Mouse (Mus musculus) c-Kit-negative CD71-positive TER-119-positive erythroid progenitor cells, embryonic 14.5 days (primary cell): ENCODE measurements around the gene Ctnnd2.

Source experiments
- DNase-seq: peaks from one replicate; pipeline ENCODE4 v3.0.0-alpha.2; 2013; ENCODE audit warnings: low read depth, low spot score

Ctnnd2 gene

DNA sequence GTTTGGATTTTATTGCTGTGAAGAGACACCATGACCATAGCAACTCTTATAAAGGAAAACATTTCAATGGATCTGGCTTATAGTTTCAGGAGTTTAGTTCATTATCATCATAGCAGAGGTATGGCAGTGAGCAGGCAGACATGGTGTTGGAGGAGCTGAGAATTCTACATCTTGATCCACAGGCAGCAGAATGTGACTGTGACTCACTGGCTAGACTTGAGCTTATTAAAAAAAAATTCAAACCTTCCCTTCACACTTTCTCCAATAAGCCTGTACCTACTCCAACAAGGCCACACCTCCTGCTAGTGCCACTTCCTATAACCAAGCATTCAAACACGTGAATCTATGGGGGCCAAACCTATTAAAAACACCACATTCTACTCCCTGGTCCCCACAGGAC lies 703.1 kb downstream of the Ctnnd2 start:
- DNase-seq = no peak

DNA sequence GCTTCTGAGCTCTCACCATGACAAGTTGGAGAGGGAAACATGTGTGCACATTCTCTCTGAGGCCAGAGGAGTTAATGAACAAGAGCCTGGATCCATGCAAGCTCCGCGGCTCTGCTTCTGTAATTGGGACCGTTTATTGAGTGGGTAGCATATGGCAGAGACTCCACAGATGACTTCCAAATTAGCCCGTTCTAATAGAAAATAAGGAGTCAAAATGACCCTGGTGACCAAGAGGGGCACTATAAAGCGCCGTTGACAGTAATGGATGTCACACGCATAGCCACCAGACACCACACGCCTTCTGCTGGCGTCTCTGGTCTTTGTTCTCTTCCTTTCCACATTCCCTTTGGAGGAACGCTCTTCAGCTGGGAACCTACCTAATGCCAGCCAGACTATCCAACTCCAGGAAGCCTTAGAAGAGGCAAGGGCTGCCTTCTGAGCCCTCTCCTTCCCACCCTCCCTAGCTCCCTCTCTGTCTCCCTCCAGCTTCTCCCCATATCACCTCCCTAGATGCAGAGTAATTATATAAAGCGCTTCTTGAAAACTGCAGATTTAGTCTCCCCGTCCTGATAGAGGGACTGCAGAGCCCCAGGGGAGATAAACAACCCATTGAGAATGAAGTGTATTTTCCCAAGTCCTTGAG lies 712.4 kb downstream of the Ctnnd2 start:
- DNase-seq = no peak

DNA sequence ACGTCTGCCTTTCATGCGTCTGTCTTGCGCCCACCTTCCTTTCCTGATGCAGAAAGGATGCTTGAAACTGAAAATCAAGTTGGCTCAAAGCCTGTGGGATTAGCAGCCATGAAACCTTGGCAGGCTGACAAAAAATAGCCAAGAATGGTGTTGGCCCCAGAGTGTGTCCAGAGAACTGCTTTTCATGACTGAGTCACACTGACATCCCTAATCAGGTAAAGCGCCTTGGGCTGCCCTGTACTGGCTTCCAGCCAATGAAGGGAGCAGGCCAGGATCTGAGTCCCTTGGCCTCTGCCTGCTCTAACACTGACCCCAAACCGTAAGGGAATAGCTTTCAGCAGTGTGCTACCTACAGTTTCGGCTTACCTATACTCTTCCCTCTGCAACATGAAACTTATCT lies 713.0 kb downstream of the Ctnnd2 start:
- no peak for DNase-seq

DNA sequence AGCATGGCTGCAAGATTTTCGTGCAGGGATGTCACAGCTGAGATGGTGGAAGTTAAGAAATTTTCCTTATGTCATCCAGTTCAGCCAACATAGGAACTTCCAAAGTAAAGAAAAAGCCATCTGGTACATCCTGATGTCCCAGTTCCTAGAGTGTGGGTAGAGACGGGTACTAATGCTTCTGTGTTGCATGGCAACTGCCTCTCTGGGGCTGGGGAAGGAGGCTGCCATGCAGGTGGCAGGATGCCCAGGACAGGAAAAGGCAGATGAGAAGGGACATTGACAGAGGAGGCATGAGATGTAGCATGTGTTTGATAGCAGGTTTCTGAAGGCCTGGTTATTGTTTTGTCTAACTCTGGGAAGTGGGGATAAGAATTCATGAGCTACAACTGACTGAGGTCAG lies 715.2 kb downstream of the Ctnnd2 start:
- DNase-seq = no peak

DNA sequence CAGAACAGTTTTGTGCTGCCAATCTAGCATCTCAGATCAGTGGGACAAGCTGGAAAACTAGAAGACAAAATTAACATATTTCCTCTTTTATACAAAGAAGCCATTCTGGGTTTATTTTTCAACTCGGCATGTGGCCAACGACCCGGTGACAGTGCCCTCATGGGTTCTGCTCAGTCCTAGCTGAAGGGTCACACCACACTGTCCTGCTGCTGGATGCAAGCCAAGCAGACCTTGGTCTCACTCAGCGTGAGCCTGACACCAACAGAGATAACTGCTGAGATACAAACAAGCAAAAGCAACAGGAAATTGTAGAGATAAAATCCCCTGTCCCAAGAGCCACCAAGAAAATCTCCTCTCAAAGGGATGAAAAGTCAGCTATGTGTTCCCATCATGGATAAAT lies 719.6 kb downstream of the Ctnnd2 start:
- no peak for DNase-seq

DNA sequence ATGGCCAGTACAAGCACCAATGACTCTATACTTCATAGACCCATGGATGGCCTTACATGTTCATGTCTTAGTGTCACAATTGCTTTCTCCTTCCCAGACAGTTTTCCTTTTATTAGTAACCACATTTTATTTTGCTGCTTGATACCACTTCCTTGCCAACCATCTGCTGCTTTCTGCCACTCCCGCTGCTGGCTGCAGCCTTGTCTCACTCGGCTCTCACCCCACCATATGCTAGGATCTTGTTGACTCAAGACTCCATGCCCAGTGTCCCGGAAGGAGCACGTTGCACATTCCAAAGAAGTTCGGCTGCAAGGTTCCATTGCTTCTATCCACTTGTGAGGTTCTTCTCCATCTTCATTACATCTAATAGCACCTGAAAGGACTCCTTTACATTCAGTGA lies 722.7 kb downstream of the Ctnnd2 start:
- DNase-seq = no peak

DNA sequence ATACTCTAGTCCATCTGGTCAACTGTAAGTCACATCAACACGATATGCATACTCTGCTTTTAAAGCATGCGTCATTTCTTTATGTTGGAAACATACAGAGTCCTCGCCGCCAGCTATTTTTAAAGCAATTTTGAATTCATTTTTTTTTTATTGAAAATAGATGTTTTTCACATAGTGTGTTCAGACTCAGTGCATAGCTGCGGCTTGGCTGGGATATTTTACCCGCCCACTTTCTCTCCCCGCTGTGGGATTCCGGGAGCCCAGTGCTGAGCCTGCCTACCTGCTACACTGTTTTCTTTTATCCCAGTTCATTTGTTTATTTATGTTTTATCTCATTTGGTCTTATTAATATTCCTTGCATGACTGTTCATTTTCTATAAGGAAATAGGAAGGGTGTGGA lies 724.9 kb downstream of the Ctnnd2 start:
- DNase-seq = no peak

DNA sequence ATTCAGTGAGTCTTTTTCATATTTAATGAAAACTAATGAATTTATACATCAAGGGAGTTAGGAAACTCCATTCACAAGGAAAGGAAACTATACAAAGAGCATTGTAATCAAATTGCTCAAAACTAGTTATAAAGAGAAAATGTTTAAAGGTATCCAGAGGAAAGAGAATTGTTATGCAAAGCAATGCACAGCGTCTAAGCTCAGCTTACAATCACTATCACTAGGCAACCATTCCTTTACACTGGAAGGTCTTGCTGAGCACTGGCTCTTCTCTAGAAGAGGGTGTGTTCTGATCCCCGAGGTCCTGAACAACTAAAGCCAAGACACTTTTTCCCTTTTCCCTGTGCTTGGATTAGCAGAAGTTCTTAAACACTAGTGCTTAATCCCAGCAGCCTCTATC lies 735.6 kb downstream of the Ctnnd2 start:
- DNase-seq = no peak

DNA sequence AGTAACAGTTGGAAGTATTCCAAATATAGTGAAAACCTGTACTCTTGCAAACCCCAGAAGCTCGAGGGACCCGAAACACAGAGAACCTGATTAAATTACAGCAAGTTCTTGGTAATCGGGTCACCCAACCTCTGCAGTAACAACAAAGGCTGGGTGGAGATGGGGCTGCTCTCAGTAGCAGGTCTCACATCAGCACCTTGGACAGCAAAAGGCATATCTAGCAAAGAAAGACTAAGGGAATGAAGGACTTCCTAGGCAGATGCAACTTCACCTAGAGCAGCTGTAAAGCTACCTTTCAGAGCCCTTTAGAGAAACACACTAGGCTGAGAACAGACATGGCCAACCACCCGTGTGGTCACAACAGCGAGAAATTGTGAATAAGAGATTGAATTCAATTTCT lies 741.0 kb downstream of the Ctnnd2 start:
- no peak for DNase-seq

DNA sequence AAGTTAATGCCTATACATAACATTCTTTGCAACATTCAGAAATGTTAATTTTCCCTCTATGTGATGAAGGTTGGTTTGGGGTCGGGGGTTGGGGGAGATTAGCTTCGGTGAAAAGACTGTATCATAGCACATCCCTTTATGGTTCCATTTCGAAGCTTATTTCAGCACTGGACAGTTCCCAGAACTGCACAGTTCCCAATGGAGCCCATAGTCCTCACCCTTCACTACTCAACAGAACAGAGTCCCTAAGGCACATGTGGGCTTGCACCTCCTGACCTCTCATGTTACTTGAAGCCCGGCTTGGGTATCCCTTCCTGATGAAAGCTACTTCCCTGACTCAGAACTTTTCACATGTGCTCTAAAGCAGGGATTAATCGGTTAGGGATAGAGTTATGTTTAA lies 753.4 kb downstream of the Ctnnd2 start:
- no peak for DNase-seq

DNA sequence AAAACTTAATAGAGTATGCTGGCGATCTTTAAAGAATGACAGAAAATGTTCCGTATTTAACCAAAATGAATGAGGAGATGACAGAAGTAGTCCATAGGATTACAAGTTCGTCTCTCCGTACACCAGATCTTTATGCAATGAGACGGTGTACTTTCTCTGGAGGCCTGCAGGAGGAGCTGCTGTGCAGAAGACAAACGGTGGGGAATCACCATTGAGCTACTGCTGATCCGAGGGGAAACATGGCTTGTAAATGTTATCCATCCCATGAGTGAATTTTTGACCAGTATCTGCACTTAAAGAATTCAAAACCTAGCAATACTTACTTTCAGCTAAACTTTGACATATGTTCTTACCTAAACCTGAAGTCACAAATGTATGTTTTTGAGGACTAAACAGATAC lies 755.2 kb downstream of the Ctnnd2 start:
- no peak for DNase-seq

DNA sequence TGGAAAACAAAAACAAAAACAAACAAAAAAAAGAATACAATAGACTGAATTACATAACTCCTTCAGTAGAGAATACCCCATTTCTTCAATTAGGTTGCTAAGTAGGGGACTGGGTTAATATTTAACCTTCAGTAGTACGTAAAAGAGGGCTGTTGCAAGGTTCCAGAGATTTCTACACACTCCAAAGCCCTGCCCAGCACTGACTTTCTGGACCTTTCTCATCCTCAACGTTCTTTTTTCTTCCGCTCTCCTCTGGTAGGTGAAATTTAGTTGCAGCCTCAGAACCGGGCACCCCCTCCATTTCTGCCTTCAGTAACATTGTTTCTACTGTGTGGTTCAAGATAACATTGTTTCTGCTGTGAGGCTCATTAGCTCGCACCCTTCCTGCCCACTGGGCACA lies 759.5 kb downstream of the Ctnnd2 start:
- DNase-seq = no peak

DNA sequence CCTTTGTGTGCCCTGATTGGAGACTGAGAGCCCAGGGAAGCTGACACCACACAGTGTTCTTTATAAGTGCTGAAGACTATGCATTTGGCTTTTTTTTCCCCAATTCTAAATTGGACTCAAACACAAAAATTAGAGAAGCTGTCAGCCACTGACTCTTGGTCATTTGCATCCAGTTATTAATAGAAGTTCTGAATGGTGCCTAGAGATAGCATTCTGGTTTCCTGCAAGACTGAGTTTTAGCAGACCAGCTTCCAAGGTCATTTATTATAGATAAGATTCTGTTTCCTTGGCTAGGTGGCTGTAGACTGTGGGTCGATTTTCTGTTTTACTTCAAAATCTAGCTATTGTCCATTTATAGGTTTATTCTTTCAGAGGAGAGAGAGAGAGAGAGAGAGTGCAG lies 773.5 kb downstream of the Ctnnd2 start:
- no peak for DNase-seq

DNA sequence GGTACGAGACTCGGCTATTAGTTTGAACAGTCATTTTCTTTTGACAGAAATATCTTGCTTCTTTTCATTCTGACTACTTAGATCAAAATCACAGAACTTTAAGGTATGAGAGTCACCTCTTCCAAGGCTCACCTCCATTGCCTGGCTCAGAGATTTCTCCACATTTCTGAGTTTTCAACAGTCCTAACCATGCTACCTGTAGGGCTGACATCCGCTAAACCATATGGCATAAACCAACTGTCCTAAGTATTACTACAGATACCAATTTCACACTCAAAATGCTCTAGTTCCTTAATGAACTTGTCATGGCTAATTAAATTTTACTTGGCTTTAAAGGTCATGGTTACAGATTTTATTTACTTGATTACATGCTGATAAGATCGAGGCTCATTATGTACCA lies 786.1 kb downstream of the Ctnnd2 start:
- DNase-seq = no peak

DNA sequence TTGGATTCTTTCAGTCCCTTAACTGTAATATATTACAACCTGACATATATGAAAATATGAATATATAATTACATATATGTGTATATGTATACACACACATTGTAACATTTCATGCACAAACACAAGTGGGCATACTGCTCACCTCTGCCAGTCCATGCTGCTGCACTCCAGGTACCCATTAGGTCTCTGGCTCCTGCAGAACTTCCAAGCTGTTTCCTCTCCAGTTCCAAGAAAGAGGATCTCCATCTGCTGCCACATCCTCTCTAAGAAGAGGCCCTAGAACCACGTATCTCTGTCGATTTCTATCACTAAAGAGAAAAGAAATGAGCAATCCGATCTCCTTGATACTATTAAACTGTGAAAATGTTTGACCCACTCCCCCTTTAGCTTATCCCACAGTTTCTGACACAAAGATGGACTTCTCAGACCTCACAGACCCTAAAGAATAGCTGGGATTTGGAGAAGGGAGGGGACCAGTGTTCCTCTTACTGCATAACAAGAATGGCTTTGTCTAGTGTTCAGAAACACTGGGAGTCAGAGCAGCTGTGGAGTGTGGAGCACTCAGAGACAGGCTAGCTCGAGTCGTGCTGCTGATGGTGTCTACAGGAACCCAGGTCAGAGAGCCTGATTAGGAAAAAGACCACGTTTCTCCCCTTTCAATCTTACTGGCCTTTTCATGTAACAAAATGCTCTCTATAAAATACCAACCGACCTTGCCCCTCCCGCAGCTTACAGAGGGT lies 790.2 kb downstream of the Ctnnd2 start:
- DNase-seq = no peak

DNA sequence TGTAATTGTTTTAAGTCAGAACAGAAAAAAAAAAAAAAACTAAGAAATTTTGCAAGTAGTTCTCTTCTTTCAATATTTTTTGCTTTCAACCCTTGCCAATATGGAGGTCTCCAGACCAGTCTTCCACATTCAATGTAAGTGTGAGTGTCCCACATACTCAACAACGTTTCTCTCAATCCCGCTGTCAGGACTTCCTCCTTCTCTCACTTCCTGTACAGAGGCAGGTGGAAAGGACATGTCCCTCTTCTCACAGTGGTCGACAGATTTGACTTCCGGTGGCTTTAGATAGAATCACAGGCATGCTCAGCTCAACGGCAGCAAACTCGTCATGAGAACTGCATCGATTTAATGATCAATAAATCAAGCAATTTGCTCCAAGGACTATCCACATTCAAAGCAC lies 791.7 kb downstream of the Ctnnd2 start:
- no peak for DNase-seq

DNA sequence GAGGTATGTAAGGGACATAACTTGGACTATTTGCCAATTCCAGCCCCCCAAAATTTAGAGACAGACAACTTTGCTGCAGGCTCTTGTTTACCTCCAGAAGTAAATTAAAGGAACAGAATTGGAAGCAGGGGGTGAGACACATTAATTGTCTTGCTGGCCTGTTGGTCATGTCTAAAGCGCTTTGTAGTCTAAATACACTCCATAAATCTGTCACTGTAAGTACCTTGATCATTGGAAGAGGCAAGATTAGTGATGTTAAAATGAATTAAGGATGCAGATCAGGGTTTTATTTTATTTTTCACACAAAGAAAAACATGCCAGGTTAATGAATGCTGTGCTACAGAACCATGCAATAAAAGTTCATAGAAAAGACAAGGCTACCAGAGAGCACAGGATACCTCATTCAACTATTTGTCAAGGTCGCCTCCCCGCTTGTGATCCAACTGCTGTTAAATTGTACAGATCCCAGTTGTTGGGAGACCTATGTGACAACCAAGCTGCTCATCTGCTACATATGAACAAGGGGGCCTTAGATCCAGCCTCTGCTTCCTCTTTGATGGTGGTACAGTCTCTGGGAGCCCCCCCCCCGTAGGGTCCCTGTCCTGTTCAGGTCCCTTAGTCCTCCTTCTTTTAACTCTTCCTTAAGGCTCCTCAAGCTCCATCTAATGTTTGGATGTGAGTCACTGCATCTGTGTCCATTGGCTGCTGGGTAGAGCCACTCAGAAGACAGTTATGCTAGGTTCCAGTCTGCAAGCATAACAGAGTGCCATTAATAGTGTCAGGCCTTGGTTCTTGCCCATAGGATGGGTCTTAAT lies 792.7 kb downstream of the Ctnnd2 start:
- DNase-seq = no peak

DNA sequence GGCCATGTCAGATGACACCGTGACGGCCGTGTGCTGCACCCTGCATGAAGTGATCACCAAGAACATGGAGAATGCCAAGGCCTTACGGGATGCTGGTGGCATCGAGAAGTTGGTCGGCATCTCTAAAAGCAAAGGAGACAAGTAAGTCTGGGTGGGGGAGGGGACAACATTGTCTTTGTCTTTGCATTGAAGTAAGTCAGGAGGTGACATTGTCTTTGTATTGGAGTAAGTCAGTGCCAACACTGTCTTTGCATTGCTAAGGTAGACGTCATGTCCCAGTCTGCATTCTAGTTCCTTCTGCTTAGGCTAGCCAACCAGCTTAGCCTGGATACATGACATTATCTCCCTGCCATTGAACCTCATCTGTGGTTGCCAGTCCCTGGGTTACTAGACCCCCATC lies 794.4 kb downstream of the Ctnnd2 start:
- no peak for DNase-seq

DNA sequence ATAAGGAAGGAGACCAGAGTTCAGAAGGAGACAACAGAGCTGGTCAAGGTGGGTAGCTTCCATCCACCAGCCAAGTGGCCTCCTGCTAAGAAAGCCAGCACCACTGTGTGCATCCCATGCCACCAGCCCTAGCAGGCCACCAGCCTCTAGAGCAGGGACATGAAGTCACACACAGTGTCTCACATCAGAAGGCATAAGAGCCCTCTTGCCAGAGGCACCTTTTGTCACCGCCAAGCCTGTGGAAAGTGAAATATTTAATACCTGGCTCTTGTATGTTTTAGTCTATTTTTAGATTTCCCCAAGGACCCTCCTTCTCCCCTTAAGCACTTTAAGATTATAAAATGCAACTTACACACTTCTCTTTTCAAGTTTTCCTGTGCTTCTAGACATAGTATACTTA lies 802.0 kb downstream of the Ctnnd2 start:
- no peak for DNase-seq

DNA sequence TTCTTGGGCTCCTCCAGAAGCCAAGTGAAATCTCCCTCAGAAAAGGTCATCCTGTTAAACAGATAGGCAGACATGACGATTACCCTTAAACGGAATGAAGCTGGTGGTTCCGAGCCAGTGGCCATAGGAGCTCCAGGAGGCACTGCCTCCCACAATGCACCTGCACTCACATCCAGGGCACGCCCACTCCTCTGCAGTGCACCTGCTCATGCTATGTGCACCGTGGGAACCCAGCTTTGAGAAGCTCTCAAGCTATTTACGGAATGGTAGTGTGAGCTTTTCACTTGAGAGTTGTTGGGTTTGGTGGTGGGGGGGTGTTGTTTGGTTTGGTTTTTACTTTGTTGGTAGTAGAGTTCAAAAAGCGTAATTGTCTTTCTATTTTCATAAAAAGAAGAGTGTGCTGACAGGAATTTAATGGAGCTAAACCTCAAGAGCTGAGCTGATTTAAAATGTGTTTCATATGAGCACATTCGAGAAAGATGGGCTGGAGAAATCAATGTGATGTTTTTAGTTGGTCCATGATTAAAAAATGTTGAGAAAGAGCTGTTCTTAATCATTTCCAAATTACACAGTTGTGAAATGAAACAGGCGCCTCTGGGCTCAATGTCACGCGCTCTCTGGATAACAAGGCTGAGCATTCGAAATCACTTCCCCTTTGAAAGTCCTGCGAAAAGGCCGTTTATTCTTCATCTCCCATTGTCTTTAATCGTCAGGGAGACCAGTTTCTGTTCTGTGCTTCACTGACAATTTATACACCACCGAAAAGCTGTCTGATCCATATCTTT lies 802.8 kb downstream of the Ctnnd2 start:
- DNase-seq = no peak

DNA sequence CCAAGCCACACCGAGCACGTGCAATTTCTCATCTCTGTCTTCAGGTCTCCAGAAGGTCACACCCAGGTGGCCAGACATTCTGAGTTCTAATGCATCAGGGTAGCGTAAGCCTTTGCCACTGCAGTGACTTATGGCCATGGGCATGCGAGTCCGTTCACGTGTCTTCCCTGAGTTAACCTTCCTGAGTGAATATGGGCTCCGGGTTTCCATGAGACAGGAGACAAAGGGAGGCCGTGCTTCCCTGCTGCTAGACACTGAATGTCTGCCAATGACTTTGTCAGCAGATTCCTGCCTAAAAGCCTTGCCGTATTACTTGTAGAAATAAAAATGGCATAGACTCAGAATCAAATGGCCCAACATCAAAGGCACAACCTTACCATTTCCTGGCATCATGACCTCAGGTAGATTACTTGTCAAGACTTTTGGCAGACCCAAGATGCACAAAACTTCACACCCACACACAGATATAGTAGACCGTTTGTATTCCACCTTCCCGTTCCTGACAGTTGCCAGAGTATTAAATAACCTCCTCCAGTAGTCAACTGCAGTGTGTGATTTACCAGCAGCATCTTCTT lies 804.9 kb downstream of the Ctnnd2 start:
- DNase-seq = no peak

DNA sequence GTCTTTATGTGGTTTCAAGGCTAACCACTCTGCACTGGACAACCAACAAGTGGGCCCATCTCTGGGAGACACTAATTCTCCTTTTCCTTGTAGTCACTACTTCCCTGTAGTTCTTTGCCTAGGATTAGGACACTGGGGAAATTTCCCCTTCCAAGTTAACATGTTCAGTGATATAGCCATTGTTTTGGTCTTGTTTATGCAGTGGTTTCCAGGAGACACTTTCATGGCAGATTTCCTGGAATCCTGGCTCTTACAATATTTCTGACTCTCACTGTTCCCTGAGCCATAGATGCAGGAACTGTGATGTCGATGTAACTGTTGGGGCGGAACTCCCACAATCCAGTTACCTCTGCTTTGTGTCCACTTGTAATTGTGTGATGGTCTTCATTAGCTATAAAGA lies 814.5 kb downstream of the Ctnnd2 start:
- DNase-seq = no peak
